Mouse (Mus musculus): ENCODE results near the gene Prrg2.

- TF ChIP-seq CTCF (IDR thresholded peaks at IDR 0.05) = no peak
- no peak for TF ChIP-seq POLR2A (IDR thresholded peaks at IDR 0.05; ENCODE audit: insufficient read depth, low read depth, low read length)
- no peak for TF ChIP-seq EP300 (IDR thresholded peaks at IDR 0.05; ENCODE audit: insufficient read depth, low read depth, low read length)
Measured at GRCm38 (mm10) chr7:45029995-45030394, 32.5 kb downstream of the Prrg2 start.

Data from heart, adult 2 months (tissue).